Mouse (Mus musculus) liver, adult 2 months (tissue): ENCODE measurements around the gene Vmn1r210. TPM values are rescaled to one million over a fixed set of nuclear protein-coding genes. Genes with fewer than 3 reads are reported as not detected.
"Not testable (repeated sequence)": the region's sequence is repeated elsewhere in the genome, so short reads cannot be mapped to it uniquely, and the experiment has no call there.

ENCODE experiments used
- DNase-seq: peaks from one replicate; pipeline ENCODE4 v3.0.0-alpha.2; 2011; ENCODE audit warnings: low read depth, low spot score; ENCODE audit errors: extremely low read depth
- H3K27ac ChIP-seq: fragments of 200-500 bp; replicated peaks from 2 replicates; pipeline ENCODE4 v1.5.1; 2012; ENCODE audit warnings: low read depth, mild to moderate bottlenecking, control low read depth, inconsistent platforms, low read length; ENCODE audit not compliant: insufficient read depth
- H3K27me3 ChIP-seq: fragments of 200-500 bp; 2 replicates; pipeline ENCODE4 v1.6.1; 2012; ENCODE audit warnings: mild to moderate bottlenecking, moderate library complexity, low read length, inconsistent platforms; ENCODE audit not compliant: control insufficient read depth, insufficient read depth
- H3K36me3 ChIP-seq: fragments of 200-500 bp; 2 replicates; pipeline ENCODE4 v1.6.1; 2012; ENCODE audit warnings: low read length, inconsistent platforms; ENCODE audit not compliant: control insufficient read depth, insufficient read depth
- H3K4me1 ChIP-seq: fragments of 200-500 bp; 2 replicates; pipeline ENCODE4 v1.6.1; 2011; ENCODE audit warnings: low read length; ENCODE audit not compliant: control insufficient read depth, insufficient read depth
- H3K4me3 ChIP-seq: fragments of 200-500 bp; 2 replicates; pipeline ENCODE4 v1.5.1; 2011; ENCODE audit warnings: low read depth, mild to moderate bottlenecking, control low read depth, low read length, moderate library complexity; ENCODE audit not compliant: insufficient read depth
- H3K79me2 ChIP-seq: fragments of 200-500 bp; 2 replicates; pipeline ENCODE4 v1.6.1; 2012; ENCODE audit warnings: inconsistent platforms, mild to moderate bottlenecking, low read length, moderate library complexity; ENCODE audit not compliant: control insufficient read depth, insufficient read depth
- H3K9ac ChIP-seq: fragments of 200-500 bp; 2 replicates; pipeline ENCODE4 v1.6.1; 2012; ENCODE audit warnings: low read depth, mild to moderate bottlenecking, control low read depth, inconsistent platforms, low read length
- WGBS: fragments of 180-500 bp; shearing (Covaris S2); methylation state at CpG from one replicate; pipeline ENCODE4 v1.1.7; 2018; 5-methylcytosine and 5-hydroxymethylcytosine counted together
- polyA plus RNA-seq: library from polyadenylated mRNA; depleted of rRNA; stranded (reverse); fragments of >200 nt; gene quantifications from 2 replicates; pipeline ENCODE4 v1.2.3, GENCODE M21; 2012; rRNA removed
- total RNA-seq: library from RNA; depleted of rRNA; stranded (reverse); fragments of >200 nt; gene quantifications from 2 replicates; pipeline ENCODE4 v1.2.3, GENCODE M21; 2014; rRNA removed

The Vmn1r210 gene
- total and polyA plus RNA-seq, 2 experiments = not detected

- not testable (repeated sequence) for H3K27me3 ChIP-seq
Observed at GRCm38 (mm10) chr13:22788096-22788495, 43.1 kb downstream of the Vmn1r210 start.

GRCm38 (mm10) chr13:22784159-22784558, 47.0 kb downstream of the Vmn1r210 start:
- DNase-seq, H3K36me3 ChIP-seq, H3K27me3 ChIP-seq, H3K4me3 ChIP-seq, H3K27ac ChIP-seq, H3K79me2 ChIP-seq, H3K9ac ChIP-seq, H3K4me1 ChIP-seq: not testable (repeated sequence)

More at GRCm38 (mm10) chr13:22788096-22788495, 43.1 kb downstream of the Vmn1r210 start:
- not testable (repeated sequence) for H3K9ac ChIP-seq, H3K79me2 ChIP-seq, H3K4me3 ChIP-seq, H3K36me3 ChIP-seq, DNase-seq, H3K4me1 ChIP-seq, H3K27ac ChIP-seq
- WGBS = 78% methylated on average over 3 of the region's 3 CpGs

- not testable (repeated sequence) for DNase-seq, H3K4me1 ChIP-seq, H3K79me2 ChIP-seq, H3K27me3 ChIP-seq, H3K36me3 ChIP-seq, H3K27ac ChIP-seq, H3K4me3 ChIP-seq, H3K9ac ChIP-seq
- no CpG with 5 or more reads among the region's 7 CpGs for WGBS
Observed at GRCm38 (mm10) chr13:22777300-22777699, 53.8 kb downstream of the Vmn1r210 start, which contains the start of gene Vmn1r208. TSS of gene Vmn1r208 (minus strand) at chr13:22777400.

Other genes starting within 250 kb of the Vmn1r210 start
- not detected in 2 replicates for gene Vmn1r205, start 238.3 kb downstream of the Vmn1r210 start, total RNA-seq
- not detected in 2 replicates for gene Vmn1r205, start 238.3 kb downstream of the Vmn1r210 start, polyA plus RNA-seq
- not detected in 2 replicates for gene Vmn1r206, start 207.1 kb downstream of the Vmn1r210 start, total RNA-seq
- gene Vmn1r206, start 207.1 kb downstream of the Vmn1r210 start, polyA plus RNA-seq = not detected in 2 replicates
- gene Vmn1r207-ps, start 101.7 kb downstream of the Vmn1r210 start, total RNA-seq = not detected in 2 replicates
- gene Vmn1r207-ps, start 101.7 kb downstream of the Vmn1r210 start, polyA plus RNA-seq = not detected in 2 replicates
- gene Vmn1r208, start 53.9 kb downstream of the Vmn1r210 start, total RNA-seq = not detected in 2 replicates
- not detected in 2 replicates for gene Vmn1r208, start 53.9 kb downstream of the Vmn1r210 start, polyA plus RNA-seq
- gene Vmn1r209, start 21.7 kb downstream of the Vmn1r210 start, total RNA-seq = not detected in 2 replicates
- not detected in 2 replicates for gene Vmn1r209, start 21.7 kb downstream of the Vmn1r210 start, polyA plus RNA-seq
- gene Vmn1r211, start 26.2 kb upstream of the Vmn1r210 start, total RNA-seq = not detected in 2 replicates
- not detected in 2 replicates for gene Vmn1r211, start 26.2 kb upstream of the Vmn1r210 start, polyA plus RNA-seq
- gene Vmn1r212, start 52.9 kb upstream of the Vmn1r210 start, total RNA-seq = not detected in 2 replicates
- not detected in 2 replicates for gene Vmn1r212, start 52.9 kb upstream of the Vmn1r210 start, polyA plus RNA-seq
- gene Vmn1r213, start 176.3 kb upstream of the Vmn1r210 start, total RNA-seq = not detected in 2 replicates
- gene Vmn1r213, start 176.3 kb upstream of the Vmn1r210 start, polyA plus RNA-seq = not detected in 2 replicates
- not detected in 2 replicates for gene Vmn1r214, start 199.1 kb upstream of the Vmn1r210 start, total RNA-seq
- gene Vmn1r214, start 199.1 kb upstream of the Vmn1r210 start, polyA plus RNA-seq = not detected in 2 replicates
- gene Vmn1r215, start 236.7 kb upstream of the Vmn1r210 start, total RNA-seq = not detected in 2 replicates
- gene Vmn1r215, start 236.7 kb upstream of the Vmn1r210 start, polyA plus RNA-seq = not detected in 2 replicates